Mouse (Mus musculus): ENCODE measurements around the gene Ifitm10. TPM values are rescaled to one million over a fixed set of nuclear protein-coding genes. Genes with fewer than 3 reads are reported as not detected.
A peak's percentile ranks its signal among the peaks of the same experiment; 100 is the strongest.

Gene Ifitm10
- polyA plus RNA-seq, 1 experiment from 2014 or later: 7.5 TPM

DNA sequence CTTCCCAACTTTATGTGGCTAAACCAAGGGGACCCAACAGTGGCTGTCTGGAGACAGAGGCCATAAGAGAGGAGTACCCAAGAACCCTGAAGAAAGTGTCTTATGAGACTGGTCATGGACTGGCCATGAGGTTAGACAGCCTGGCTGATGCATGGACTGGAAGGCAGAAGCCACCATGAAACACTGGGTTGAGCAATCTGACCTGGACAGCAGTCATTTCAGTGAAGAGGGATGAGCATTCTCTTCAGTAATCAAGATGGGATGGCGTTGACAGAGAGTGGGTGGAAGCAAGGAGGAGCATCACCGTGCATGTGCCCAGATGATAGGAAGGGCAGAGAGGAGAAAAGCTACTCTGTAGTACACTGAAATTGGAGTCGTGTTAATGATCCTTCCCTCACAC is 17.6 kb upstream of the Ifitm10 start:
- 73% methylated on average over 3 of the region's 3 CpGs for WGBS
- Histone ChIP-seq H3K4me2 (ENCODE audit: low read length) (no peak overlapping the region), H3K36me3 (ENCODE audit: control insufficient read depth, insufficient read depth, low read length) (no peaks in the 10 kb centered on the region), H3K27ac (replicated peaks in 1 of 2; ENCODE audit: control insufficient read depth in 1 of 2, insufficient read depth in 1 of 2, low read depth in 2 of 2, low read length in 2 of 2) (no peak overlapping the region), H3K4me1 (ENCODE audit: control insufficient read depth in 2 of 2, insufficient read depth in 2 of 2, low read length in 2 of 2) (peaks cover 8 to 10% of the 10 kb centered on the region in 2 experiments), H3K27me3 (ENCODE audit: control insufficient read depth, insufficient read depth, low read length) (no peaks in the 10 kb centered on the region), H3K4me3 (ENCODE audit: control insufficient read depth in 1 of 2, insufficient read depth in 1 of 2, low read depth in 1 of 2, low read length in 2 of 2) (no peak overlapping the region), H3K9ac (ENCODE audit: low read length) (no peak overlapping the region), H3K9me3 (ENCODE audit: control insufficient read depth, low read length) (no peaks in the 10 kb centered on the region)
- no peak for ATAC-seq (ENCODE audit: insufficient number of reproducible peaks, insufficient read depth, low FRiP score, low read depth)

DNA sequence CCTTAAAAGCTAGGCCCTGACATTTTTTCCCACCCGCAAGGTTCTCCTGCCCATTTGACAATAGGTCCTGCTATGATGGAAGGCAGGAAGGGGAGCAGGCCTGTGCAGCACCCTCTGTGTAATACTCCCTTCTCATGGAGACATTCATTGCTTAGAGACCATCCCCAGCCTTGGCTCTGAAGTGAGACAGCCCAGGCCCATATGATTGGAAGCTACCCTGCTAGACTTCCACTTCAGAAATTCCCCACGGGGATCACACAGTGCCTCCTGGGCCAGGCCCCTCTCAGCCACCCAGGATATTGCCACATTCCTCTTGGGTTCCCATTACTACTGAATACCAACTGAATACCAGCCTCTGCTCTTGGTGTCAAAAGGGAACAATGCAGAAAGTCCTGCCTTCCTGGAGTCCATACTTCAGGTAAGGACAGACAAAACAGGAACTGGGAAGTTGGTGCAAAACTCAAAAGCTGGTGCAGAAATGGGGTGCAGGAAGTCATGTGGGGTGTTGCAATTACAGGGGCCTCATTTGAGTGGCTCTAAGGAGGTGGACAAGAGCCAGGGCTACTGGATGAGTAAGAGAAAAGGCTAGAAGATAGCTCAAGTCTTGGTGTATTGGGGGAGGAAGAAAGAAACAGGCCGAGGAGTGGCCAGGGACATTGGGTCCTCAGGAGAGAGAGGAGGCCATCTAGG is 16.6 kb upstream of the Ifitm10 start:
- H3K4me1 ChIP-seq (ENCODE audit: control insufficient read depth in 2 of 2, insufficient read depth in 2 of 2, low read length in 2 of 2): peaks cover 15 to 17% of the 10 kb centered on the region in 2 experiments

DNA sequence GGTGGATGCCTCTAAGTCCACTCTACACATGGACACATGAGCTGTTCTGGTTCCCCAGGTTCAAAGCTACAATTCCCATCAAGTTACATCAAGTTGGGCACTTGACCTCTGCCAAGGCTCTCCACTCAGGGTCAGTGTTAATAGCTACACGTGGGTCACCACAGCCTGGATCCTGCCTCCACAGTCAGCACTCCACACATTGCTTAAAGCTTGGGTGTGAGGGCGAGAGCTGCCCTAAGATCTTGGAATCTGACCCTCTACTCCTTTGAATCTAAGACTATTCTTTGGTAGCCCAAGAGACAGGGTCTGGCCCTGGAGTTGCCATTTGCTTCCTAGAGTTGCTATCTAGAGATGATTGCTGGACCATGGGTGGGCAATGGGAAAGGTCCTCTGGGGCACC is 15.2 kb upstream of the Ifitm10 start:
- peaks cover 22% of the 10 kb centered on the region for H3K36me3 ChIP-seq (ENCODE audit: control insufficient read depth, insufficient read depth, low read length)
- H3K27ac ChIP-seq (replicated peaks in 1 of 2; ENCODE audit: control insufficient read depth in 1 of 2, insufficient read depth in 1 of 2, low read depth in 2 of 2, low read length in 2 of 2): no peak overlapping the region
- no peak overlapping the region for H3K4me2 ChIP-seq (ENCODE audit: low read length)
- peaks cover 15 to 17% of the 10 kb centered on the region in 2 experiments for H3K4me1 ChIP-seq (ENCODE audit: control insufficient read depth in 2 of 2, insufficient read depth in 2 of 2, low read length in 2 of 2)
- H3K9me3 ChIP-seq (ENCODE audit: control insufficient read depth, low read length): no peaks in the 10 kb centered on the region
- H3K27me3 ChIP-seq (ENCODE audit: control insufficient read depth, insufficient read depth, low read length): no peaks in the 10 kb centered on the region
- no peak overlapping the region for H3K4me3 ChIP-seq (ENCODE audit: control insufficient read depth in 1 of 2, insufficient read depth in 1 of 2, low read depth in 1 of 2, low read length in 2 of 2)
- WGBS: 86% methylated on average over 2 of the region's 2 CpGs
- no peak for ATAC-seq (ENCODE audit: insufficient number of reproducible peaks, insufficient read depth, low FRiP score, low read depth)
- H3K9ac ChIP-seq (ENCODE audit: low read length): no peak overlapping the region

More for the DNA sequence above, 16.6 kb upstream of the Ifitm10 start:
- no peak overlapping the region for H3K27ac ChIP-seq (replicated peaks in 1 of 2; ENCODE audit: control insufficient read depth in 1 of 2, insufficient read depth in 1 of 2, low read depth in 2 of 2, low read length in 2 of 2)
- 80% methylated on average over 3 of the region's 3 CpGs for WGBS
- no peak overlapping the region for H3K9ac ChIP-seq (ENCODE audit: low read length)
- ATAC-seq (ENCODE audit: insufficient number of reproducible peaks, insufficient read depth, low FRiP score, low read depth): no peak
- no peak overlapping the region for H3K4me3 ChIP-seq (ENCODE audit: control insufficient read depth in 1 of 2, insufficient read depth in 1 of 2, low read depth in 1 of 2, low read length in 2 of 2)
- no peaks in the 10 kb centered on the region for H3K9me3 ChIP-seq (ENCODE audit: control insufficient read depth, low read length)
- H3K4me2 ChIP-seq (ENCODE audit: low read length): no peak overlapping the region
- H3K36me3 ChIP-seq (ENCODE audit: control insufficient read depth, insufficient read depth, low read length): peaks cover 8% of the 10 kb centered on the region
- H3K27me3 ChIP-seq (ENCODE audit: control insufficient read depth, insufficient read depth, low read length): no peaks in the 10 kb centered on the region

DNA sequence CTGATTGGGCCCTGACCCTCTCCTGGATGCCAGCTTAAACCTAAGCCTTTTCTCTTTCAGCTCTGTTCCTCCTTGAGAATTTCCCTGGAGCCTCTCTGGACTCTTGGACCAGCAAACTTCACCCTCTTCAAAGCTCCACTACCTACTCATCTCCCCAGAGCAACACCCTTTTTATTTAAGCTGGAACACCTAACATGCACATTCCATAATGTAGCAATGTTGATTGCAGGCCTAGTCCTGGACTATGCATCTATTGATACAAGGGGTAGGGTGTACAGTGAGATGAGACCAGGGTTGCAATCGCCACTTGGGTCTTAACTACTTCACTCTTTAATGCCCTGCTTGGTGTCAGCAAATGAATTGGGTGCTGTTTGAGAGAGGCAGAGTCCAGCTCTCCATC is 14.6 kb upstream of the Ifitm10 start:
- Histone ChIP-seq H3K9ac (ENCODE audit: low read length) (no peak overlapping the region), H3K27me3 (ENCODE audit: control insufficient read depth, insufficient read depth, low read length) (no peaks in the 10 kb centered on the region), H3K4me2 (ENCODE audit: low read length) (peak overlapping the region; percentile 76), H3K4me3 (ENCODE audit: control insufficient read depth in 1 of 2, insufficient read depth in 1 of 2, low read depth in 1 of 2, low read length in 2 of 2) (peak overlapping the region; percentile 52 to 63), H3K36me3 (ENCODE audit: control insufficient read depth, insufficient read depth, low read length) (peaks cover 27% of the 10 kb centered on the region), H3K4me1 (ENCODE audit: control insufficient read depth in 2 of 2, insufficient read depth in 2 of 2, low read length in 2 of 2) (peaks cover 15 to 17% of the 10 kb centered on the region in 2 experiments), H3K27ac (replicated peaks in 1 of 2; ENCODE audit: control insufficient read depth in 1 of 2, insufficient read depth in 1 of 2, low read depth in 2 of 2, low read length in 2 of 2) (peak overlapping the region; percentile 54 to 64), H3K9me3 (ENCODE audit: control insufficient read depth, low read length) (no peaks in the 10 kb centered on the region)
- 94% methylated on average over 1 of the region's 1 CpGs for WGBS
- ATAC-seq (ENCODE audit: insufficient number of reproducible peaks, insufficient read depth, low FRiP score, low read depth): no peak

DNA sequence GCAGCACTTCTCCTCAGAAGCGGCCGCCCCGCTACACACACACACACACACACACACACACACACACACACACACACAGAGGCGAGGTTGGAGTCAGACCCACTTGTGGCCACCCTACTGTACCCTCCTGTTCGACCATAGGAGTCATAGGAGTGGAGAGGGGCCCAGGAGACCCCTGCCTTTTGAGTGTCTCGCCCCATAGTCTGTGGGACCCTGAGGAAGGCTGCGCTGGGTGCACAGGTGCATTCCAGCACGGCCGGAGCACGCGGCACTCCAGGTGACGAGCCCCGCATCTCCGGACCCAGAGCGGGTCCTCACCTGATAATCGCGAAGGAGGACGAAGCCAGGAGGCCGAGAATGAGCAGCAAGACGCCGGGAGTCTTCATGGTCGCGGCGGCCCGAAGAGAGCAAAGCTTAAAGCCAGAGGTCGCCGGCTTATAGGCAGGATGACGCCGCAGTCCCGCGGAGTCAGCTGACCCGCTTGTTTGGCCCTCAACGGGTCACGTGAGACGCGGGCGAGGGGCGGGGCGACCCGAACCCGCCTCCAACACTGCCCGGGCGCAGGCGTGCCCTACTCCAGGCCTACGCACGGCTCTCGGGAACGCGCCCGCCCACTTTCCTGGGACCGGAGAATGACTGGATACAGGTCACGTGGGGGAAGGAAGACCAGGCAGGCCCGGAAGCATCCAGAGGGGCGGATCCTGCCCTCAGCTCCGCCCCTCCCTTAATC is 14.0 kb upstream of the Ifitm10 start, which contains the start of gene Ctsd:
Ctsd (minus strand) TSS at position 620 of the 730 bp plus-strand sequence.
- under 1% methylated on average over 55 of the region's 55 CpGs for WGBS
- H3K9me3 ChIP-seq (ENCODE audit: control insufficient read depth, low read length): no peaks in the 10 kb centered on the region

DNA sequence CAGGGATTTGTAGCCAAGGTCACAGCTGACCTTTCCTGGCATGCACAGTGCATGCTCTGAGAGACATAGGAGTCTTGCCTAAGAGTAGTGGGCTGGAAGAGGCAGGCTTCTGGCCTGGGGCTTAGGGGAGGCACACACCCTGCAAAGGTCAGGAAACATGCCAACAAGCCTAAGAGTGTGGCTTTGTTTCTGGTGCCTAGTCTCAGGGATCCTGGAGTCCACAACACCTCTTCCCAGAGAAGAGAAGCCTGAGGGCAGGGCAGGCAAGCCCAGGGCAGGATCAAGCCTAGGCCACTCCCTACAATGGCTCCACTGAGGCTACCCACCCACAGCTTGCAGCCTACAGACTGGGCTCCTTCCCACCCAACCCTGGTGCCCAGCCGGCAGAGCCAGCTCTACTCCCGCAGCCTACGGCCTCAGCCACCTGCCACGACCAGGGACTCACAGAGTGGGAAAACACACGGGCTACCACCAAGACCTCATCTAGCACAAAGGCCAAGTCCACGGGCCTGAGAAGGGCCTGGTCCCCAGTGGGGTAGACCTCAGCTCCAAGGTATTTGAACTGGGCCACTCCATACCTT is 13.2 kb upstream of the Ifitm10 start:
- peak overlapping the region; percentile 76 for H3K4me2 ChIP-seq (ENCODE audit: low read length)
- H3K27me3 ChIP-seq (ENCODE audit: control insufficient read depth, insufficient read depth, low read length): no peaks in the 10 kb centered on the region
- peaks cover 15 to 17% of the 10 kb centered on the region in 2 experiments for H3K4me1 ChIP-seq (ENCODE audit: control insufficient read depth in 2 of 2, insufficient read depth in 2 of 2, low read length in 2 of 2)
- WGBS: 46% methylated on average over 6 of the region's 6 CpGs
- peaks cover 42% of the 10 kb centered on the region for H3K36me3 ChIP-seq (ENCODE audit: control insufficient read depth, insufficient read depth, low read length)
- H3K4me3 ChIP-seq (ENCODE audit: control insufficient read depth in 1 of 2, insufficient read depth in 1 of 2, low read depth in 1 of 2, low read length in 2 of 2): peak overlapping the region; percentile 52 to 63
- ATAC-seq (ENCODE audit: insufficient number of reproducible peaks, insufficient read depth, low FRiP score, low read depth): no peak; the same call in 1 of the 2 replicates
- peak overlapping the region; percentile 84 for H3K9ac ChIP-seq (ENCODE audit: low read length)
- peak overlapping the region; percentile 12 to 71 for H3K27ac ChIP-seq (replicated peaks in 1 of 2; ENCODE audit: control insufficient read depth in 1 of 2, insufficient read depth in 1 of 2, low read depth in 2 of 2, low read length in 2 of 2)
- no peaks in the 10 kb centered on the region for H3K9me3 ChIP-seq (ENCODE audit: control insufficient read depth, low read length)

More for the DNA sequence above, 14.0 kb upstream of the Ifitm10 start, which contains the start of gene Ctsd:
- Histone ChIP-seq H3K4me1 (ENCODE audit: control insufficient read depth in 2 of 2, insufficient read depth in 2 of 2, low read length in 2 of 2) (peaks cover 15 to 17% of the 10 kb centered on the region in 2 experiments), H3K36me3 (ENCODE audit: control insufficient read depth, insufficient read depth, low read length) (peaks cover 34% of the 10 kb centered on the region), H3K4me2 (ENCODE audit: low read length) (peak within 1 kb of the TSS; percentile 76), H3K4me3 (ENCODE audit: control insufficient read depth in 1 of 2, insufficient read depth in 1 of 2, low read depth in 1 of 2, low read length in 2 of 2) (peak within 1 kb of the TSS; percentile 52 to 63), H3K27me3 (ENCODE audit: control insufficient read depth, insufficient read depth, low read length) (no peaks in the 10 kb centered on the region), H3K27ac (replicated peaks in 1 of 2; ENCODE audit: control insufficient read depth in 1 of 2, insufficient read depth in 1 of 2, low read depth in 2 of 2, low read length in 2 of 2) (peak within 1 kb of the TSS; percentile 54 to 71), H3K9ac (ENCODE audit: low read length) (peak within 1 kb of the TSS; percentile 84)
- peak; percentile 94 for ATAC-seq (ENCODE audit: insufficient number of reproducible peaks, insufficient read depth, low FRiP score, low read depth)

DNA sequence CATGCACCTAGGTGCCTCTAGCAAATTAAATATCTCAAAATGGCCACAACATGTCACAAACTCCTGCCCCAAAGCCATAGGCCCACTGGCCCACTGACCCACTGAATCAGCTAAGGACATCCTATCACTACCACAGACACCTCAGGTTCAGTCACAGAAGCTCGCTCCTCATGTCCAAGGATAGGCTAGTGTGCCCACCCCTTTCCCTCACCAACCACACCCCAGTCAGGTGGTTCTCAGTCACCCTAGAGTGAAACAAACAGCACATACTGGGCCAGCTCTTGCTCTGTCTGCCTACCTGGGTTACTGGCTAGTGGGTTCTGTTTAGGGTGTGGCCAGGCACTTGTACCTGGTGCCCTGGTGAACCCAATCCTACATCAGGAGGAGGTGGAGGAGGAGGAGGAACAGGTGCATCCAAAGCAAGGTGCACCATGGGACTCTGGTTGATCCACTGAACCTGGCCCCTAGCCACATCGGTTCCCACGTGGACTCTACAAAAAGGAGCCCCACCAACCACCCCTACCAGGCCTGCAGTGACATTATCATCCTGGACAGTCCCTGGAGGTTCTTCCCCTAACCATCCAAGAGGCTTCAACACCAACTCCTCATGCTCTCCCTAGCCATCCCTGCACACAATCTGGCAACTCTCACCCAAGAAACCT is 12.3 kb upstream of the Ifitm10 start:
- Histone ChIP-seq H3K4me3 (ENCODE audit: control insufficient read depth in 1 of 2, insufficient read depth in 1 of 2, low read depth in 1 of 2, low read length in 2 of 2) (peak overlapping the region; percentile 52 to 63), H3K36me3 (ENCODE audit: control insufficient read depth, insufficient read depth, low read length) (peaks cover 51% of the 10 kb centered on the region), H3K27ac (replicated peaks in 1 of 2; ENCODE audit: control insufficient read depth in 1 of 2, insufficient read depth in 1 of 2, low read depth in 2 of 2, low read length in 2 of 2) (peak overlapping the region in 1 of 2 experiments; percentile 71; a peak in 2 of 4 replicates), H3K9ac (ENCODE audit: low read length) (peak overlapping the region; percentile 84), H3K4me1 (ENCODE audit: control insufficient read depth in 2 of 2, insufficient read depth in 2 of 2, low read length in 2 of 2) (peaks cover 15 to 17% of the 10 kb centered on the region in 2 experiments), H3K9me3 (ENCODE audit: control insufficient read depth, low read length) (no peaks in the 10 kb centered on the region), H3K27me3 (ENCODE audit: control insufficient read depth, insufficient read depth, low read length) (no peaks in the 10 kb centered on the region), H3K4me2 (ENCODE audit: low read length) (peak overlapping the region; percentile 76)
- ATAC-seq (ENCODE audit: insufficient number of reproducible peaks, insufficient read depth, low FRiP score, low read depth): no peak
- WGBS: 87% methylated on average over 3 of the region's 3 CpGs

All from heart, embryonic 14.5 days (tissue).